ENCODE assay signal across 21 mouse cellular contexts in the genomic region with DNA sequence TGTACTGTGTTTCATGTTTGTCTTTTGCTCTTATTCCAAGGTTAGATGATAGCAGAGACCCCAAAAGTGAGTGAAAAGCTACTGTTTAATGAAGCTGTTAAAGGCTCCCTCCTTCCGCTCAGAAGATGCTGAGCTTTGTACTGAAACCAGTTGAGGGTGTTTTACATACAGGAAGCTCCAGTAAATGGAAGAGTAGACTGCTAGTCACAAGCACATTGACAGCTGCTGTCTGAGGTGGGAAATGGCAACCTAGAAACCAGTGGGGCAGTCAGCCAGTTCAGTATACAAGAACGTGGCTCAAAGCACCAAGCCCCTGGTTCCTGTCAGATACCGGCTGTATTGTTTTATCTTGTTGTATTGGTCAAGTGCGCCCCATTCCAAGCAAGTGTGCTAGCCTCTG. TPM values are rescaled to one million over a fixed set of nuclear protein-coding genes. Genes with fewer than 3 reads are reported as not detected.
DNase-seq lines count a peak whose midpoint lies in the region; ATAC-seq and TF ChIP-seq lines count a peak whose summit lies in the region.
"Had no signal": no experiment of that assay in that cellular context is flagged by ENCODE, and none has a peak within 500 bp of the region (broad histone marks: within the 10 kb centered on the region; RNA-seq: fewer than 3 reads in every experiment).

No protein-coding gene starts in this region.

- no peak overlapping the region for H3K4me3 ChIP-seq in midbrain, embryonic 11.5 days (ENCODE audit: low read depth, low read length)
- no peak overlapping the region for H3K4me3 ChIP-seq in midbrain, embryonic 16.5 days (ENCODE audit: low read depth, low read length)
- peak overlapping the region; percentile 68 for H3K4me3 ChIP-seq in testis, adult 2 months (ENCODE audit: control insufficient read depth, low read depth, low read length)
- H3K4me3 ChIP-seq in CH12.LX (replicated peaks in 1 of 3; ENCODE audit: low read depth in 2 of 3, low read length in 2 of 3, poor library complexity in 1 of 3), result no peak overlapping the region
- H3K4me3 ChIP-seq in thymus, adult 2 months (ENCODE audit: control insufficient read depth, insufficient read depth, low read length), result no peak overlapping the region
- H3K4me3 ChIP-seq: embryonic facial prominence, embryonic 10.5 days; embryonic facial prominence, embryonic 12.5 days; forebrain, embryonic 13.5 days; forebrain, embryonic 15.5 days had no signal

- peak; percentile 61 for DNase-seq in midbrain, embryonic 11.5 days (ENCODE audit: low spot score, missing footprints)
- no peak for DNase-seq in testis, postnatal 14 days (ENCODE audit: low spot score)
- DNase-seq in CH12.LX (ENCODE audit: extremely low read depth), result peak; percentile 58
- no peak for DNase-seq in thymus, adult 2 months
- no peak for DNase-seq in c-Kit-positive CD71-positive TER-119-positive erythroid progenitor cells, embryonic 14.5 days (ENCODE audit: low spot score)
- DNase-seq: adrenal gland, adult 2 months; adrenal gland, postnatal 10 days; adrenal gland, postnatal 25 days; cerebellum, adult 11-12 months; cerebellum, adult 2 months; cerebellum, adult 9-10 months; cerebellum, postnatal 10 days; cerebellum, postnatal 25 days; forebrain, postnatal 0 days had no signal

- dilution Hi-C loops in CH12.LX (cut with MboI; ENCODE audit: extremely low pct_ligation_motif_present, extremely low pct_unique_long_range_greater_than_20kb, low sequenced_read_pairs), result no loop called here

- 91% methylated on average over 4 of the region's 4 CpGs for WGBS in midbrain, embryonic 11.5 days
- WGBS in midbrain, embryonic 16.5 days, result 92% methylated on average over 4 of the region's 4 CpGs
- WGBS in thymus, adult 2 months, result 92% methylated on average over 4 of the region's 4 CpGs

- no peak overlapping the region for H3K9ac ChIP-seq in midbrain, embryonic 11.5 days (ENCODE audit: low read length)
- H3K9ac ChIP-seq in midbrain, embryonic 16.5 days (ENCODE audit: low read depth, low read length), result no peak overlapping the region
- no peak overlapping the region for H3K9ac ChIP-seq in CH12.LX (ENCODE audit: insufficient read depth, low read depth)
- H3K9ac ChIP-seq: embryonic facial prominence, embryonic 12.5 days; forebrain, embryonic 13.5 days; forebrain, embryonic 15.5 days; forebrain, postnatal 0 days had no signal

- no peaks in the 10 kb centered on the region for H3K9me3 ChIP-seq in midbrain, embryonic 11.5 days (ENCODE audit: control insufficient read depth, low read length)
- no peaks in the 10 kb centered on the region for H3K9me3 ChIP-seq in midbrain, embryonic 16.5 days (replicated peaks; ENCODE audit: control insufficient read depth, low read length, poor library complexity, severe bottlenecking)
- no peaks in the 10 kb centered on the region for H3K9me3 ChIP-seq in CH12.LX (replicated peaks; ENCODE audit: low read length)
- H3K9me3 ChIP-seq: embryonic facial prominence, embryonic 10.5 days; embryonic facial prominence, embryonic 12.5 days; forebrain, embryonic 13.5 days; forebrain, embryonic 15.5 days had no signal

- H3K4me1 ChIP-seq in midbrain, embryonic 11.5 days (ENCODE audit: control insufficient read depth, insufficient read depth, low read length), result no peaks in the 10 kb centered on the region; the same call in 1 of the 2 replicates
- no peaks in the 10 kb centered on the region for H3K4me1 ChIP-seq in midbrain, embryonic 16.5 days (ENCODE audit: control insufficient read depth, insufficient read depth, low read length)
- H3K4me1 ChIP-seq in testis, adult 2 months (ENCODE audit: control insufficient read depth, insufficient read depth, low read length), result no peaks in the 10 kb centered on the region
- peaks cover 2 to 62% of the 10 kb centered on the region in 2 experiments; a peak in 3 of 4 replicates for H3K4me1 ChIP-seq in CH12.LX (ENCODE audit: control insufficient read depth in 1 of 2, insufficient read depth in 2 of 2)
- no peaks in the 10 kb centered on the region for H3K4me1 ChIP-seq in thymus, adult 2 months (replicated peaks; ENCODE audit: control insufficient read depth, insufficient read depth, low read length)
- H3K4me1 ChIP-seq: embryonic facial prominence, embryonic 12.5 days; forebrain, embryonic 15.5 days had no signal

- H3K36me3 ChIP-seq in midbrain, embryonic 11.5 days (ENCODE audit: control insufficient read depth, insufficient read depth, low read length), result no peaks in the 10 kb centered on the region
- no peaks in the 10 kb centered on the region for H3K36me3 ChIP-seq in midbrain, embryonic 16.5 days (ENCODE audit: control insufficient read depth, insufficient read depth, low read length)
- no peaks in the 10 kb centered on the region; the same call in 1 of the 2 replicates for H3K36me3 ChIP-seq in testis, adult 2 months (ENCODE audit: control insufficient read depth, insufficient read depth, low read length)
- H3K36me3 ChIP-seq in CH12.LX (replicated peaks in 1 of 2; ENCODE audit: control insufficient read depth in 1 of 2, insufficient read depth in 1 of 2, low read length in 1 of 2), result peaks cover 5 to 76% of the 10 kb centered on the region in 2 experiments
- no peaks in the 10 kb centered on the region for H3K36me3 ChIP-seq in thymus, adult 2 months (ENCODE audit: control insufficient read depth, insufficient read depth, low read length)
- H3K36me3 ChIP-seq: embryonic facial prominence, embryonic 12.5 days; forebrain, embryonic 15.5 days had no signal

- no peak for TF ChIP-seq RAD21 in CH12.LX (IDR thresholded peaks at IDR 0.05; ENCODE audit: low read depth, low read length)

- in situ Hi-C loops in CH12.LX (cut with MboI; ENCODE audit: low pct_ligation_motif_present, low pct_unique_long_range_greater_than_20kb, low sequenced_read_pairs), result no loop called here

- H3K79me2 ChIP-seq in CH12.LX (replicated peaks; ENCODE audit: control insufficient read depth, extremely low read depth, insufficient read depth, poor library complexity, severe bottlenecking), result no peaks in the 10 kb centered on the region

- TF ChIP-seq POLR2A in testis, adult 2 months (IDR thresholded peaks at IDR 0.05; ENCODE audit: control insufficient read depth, low read depth, low read length), result no peak
- TF ChIP-seq POLR2A in CH12.LX (IDR thresholded peaks at IDR 0.05; ENCODE audit: low read depth, low read length), result no peak
- no peak for TF ChIP-seq POLR2A in thymus, adult 2 months (IDR thresholded peaks at IDR 0.05; ENCODE audit: control insufficient read depth, extremely low read depth, insufficient read depth, low read length, poor library complexity)

- H3K4me2 ChIP-seq in midbrain, embryonic 11.5 days, result no peak overlapping the region
- H3K4me2 ChIP-seq in midbrain, embryonic 16.5 days (ENCODE audit: low read length), result no peak overlapping the region
- H3K4me2 ChIP-seq in CH12.LX (ENCODE audit: insufficient read depth, low read depth, poor library complexity, severe bottlenecking), result no peak overlapping the region
- H3K4me2 ChIP-seq: embryonic facial prominence, embryonic 12.5 days; forebrain, embryonic 13.5 days; forebrain, embryonic 15.5 days had no signal

- H3K27me3 ChIP-seq in midbrain, embryonic 11.5 days (ENCODE audit: control insufficient read depth, insufficient read depth, low read length), result no peaks in the 10 kb centered on the region
- H3K27me3 ChIP-seq in midbrain, embryonic 16.5 days (ENCODE audit: control insufficient read depth, insufficient read depth, low read depth, low read length), result no peaks in the 10 kb centered on the region
- H3K27me3 ChIP-seq in testis, adult 2 months (ENCODE audit: control insufficient read depth, insufficient read depth, low read length), result no peaks in the 10 kb centered on the region
- no peaks in the 10 kb centered on the region for H3K27me3 ChIP-seq in CH12.LX (replicated peaks)
- no peaks in the 10 kb centered on the region for H3K27me3 ChIP-seq in thymus, adult 2 months (ENCODE audit: control insufficient read depth, insufficient read depth, low read length)
- H3K27me3 ChIP-seq: embryonic facial prominence, embryonic 12.5 days; forebrain, embryonic 13.5 days; forebrain, embryonic 15.5 days had no signal

- no peak for TF ChIP-seq CTCF in testis, adult 2 months (IDR thresholded peaks at IDR 0.05; ENCODE audit: control insufficient read depth, insufficient read depth, insufficient replicate concordance, low read depth, low read length)
- no peak for TF ChIP-seq CTCF in CH12.LX (conservative IDR thresholded peaks at IDR 0.05 in 1 of 2, IDR thresholded peaks at IDR 0.05 in 1 of 2; ENCODE audit: low read depth in 2 of 2, low read length in 2 of 2)
- TF ChIP-seq CTCF in thymus, adult 2 months (IDR thresholded peaks at IDR 0.05; ENCODE audit: borderline replicate concordance, control insufficient read depth, extremely low read depth, insufficient read depth, low read length, poor library complexity), result no peak

- TF ChIP-seq EP300 in CH12.LX (IDR thresholded peaks at IDR 0.05; ENCODE audit: low read length), result no peak

- no peak for ATAC-seq in midbrain, embryonic 11.5 days (ENCODE audit: low FRiP score)
- no peak for ATAC-seq in midbrain, embryonic 16.5 days
- ATAC-seq: CD4-positive, CD25-positive, alpha-beta regulatory T cell, adult 4 months; forebrain, embryonic 13.5 days; forebrain, embryonic 15.5 days; forebrain, postnatal 0 days had no signal

- no peak overlapping the region for H3K27ac ChIP-seq in midbrain, embryonic 11.5 days (ENCODE audit: low read depth, low read length)
- H3K27ac ChIP-seq in midbrain, embryonic 16.5 days (ENCODE audit: low read length), result no peak overlapping the region
- H3K27ac ChIP-seq in testis, adult 2 months (ENCODE audit: control insufficient read depth, insufficient read depth, low read depth, low read length), result no peak overlapping the region
- no peak overlapping the region for H3K27ac ChIP-seq in CH12.LX (ENCODE audit: insufficient read depth, low read depth)
- H3K27ac ChIP-seq in thymus, adult 2 months (ENCODE audit: control insufficient read depth, insufficient read depth, low read length), result no peak overlapping the region
- H3K27ac ChIP-seq: embryonic facial prominence, embryonic 10.5 days; embryonic facial prominence, embryonic 12.5 days; forebrain, embryonic 13.5 days; forebrain, embryonic 15.5 days had no signal

TF ChIP-seq in CH12.LX, 34 proteins besides CTCF, POLR2A, EP300 and RAD21:
- TF ChIP-seq NRF1 (IDR thresholded peaks at IDR 0.05; ENCODE audit: low read depth, low read length) (no peak), USF1 (IDR thresholded peaks at IDR 0.05; ENCODE audit: low read depth, low read length) (no peak), ETS1 (conservative IDR thresholded peaks at IDR 0.05; ENCODE audit: low read depth, low read length) (0 out of 2 replicates have a peak, but pooled peaks have one; percentile 20)

RNA-seq across cellular contexts. Expression of a gene that starts 46.7 kb away (rescaled TPM):
- polyA plus RNA-seq in midbrain, embryonic 11.5 days (2014; fragmentation: Nextera tagmentation; extraction: Ambion mirVana), result 27.2 and 28.6 TPM in 2 replicates
- 40.4 and 44.0 TPM in 2 replicates for polyA plus RNA-seq in midbrain, embryonic 16.5 days (2015; fragmentation: Nextera tagmentation; extraction: Ambion mirVana)
- polyA plus RNA-seq in testis, adult 2 months (2012; rRNA removed), result 60.1 and 94.1 TPM in 2 replicates
- 33.2 and 50.3 TPM in 2 replicates for total RNA-seq in CH12.LX (2012; rRNA removed)
- 30.1 and 49.7 TPM in 2 replicates for total RNA-seq in CH12.LX (2014; rRNA removed)
- 133 and 135 TPM in 2 replicates for polyA plus RNA-seq in CH12.LX (2012; ENCODE audit: insufficient read length, low read depth)
- 14.1 and 15.4 TPM in 2 replicates for polyA plus RNA-seq in thymus, adult 2 months (2012; rRNA removed)

Comparison
In these comparisons a context has a peak if more than half of its experiments do, and no peak if none do; other contexts are left out.
1. DNase-seq: peak in midbrain, embryonic 11.5 days (single experiment) and CH12.LX (single experiment); none in testis, postnatal 14 days (single experiment), thymus, adult 2 months (single experiment) and c-Kit-positive CD71-positive TER-119-positive erythroid progenitor cells, embryonic 14.5 days (single experiment).